Mouse (Mus musculus): Measurements from ENCODE around the gene Pgs1.

The Pgs1 gene

GRCm38 (mm10) chr11:117986126-117987031 lies at the start of gene Pgs1:
TSS of gene Pgs1 (plus strand) at chr11:117986292.
- ATAC-seq (ENCODE audit: insufficient number of reproducible peaks, low FRiP score, low TSS enrichment): peak; percentile 93

DNA sequence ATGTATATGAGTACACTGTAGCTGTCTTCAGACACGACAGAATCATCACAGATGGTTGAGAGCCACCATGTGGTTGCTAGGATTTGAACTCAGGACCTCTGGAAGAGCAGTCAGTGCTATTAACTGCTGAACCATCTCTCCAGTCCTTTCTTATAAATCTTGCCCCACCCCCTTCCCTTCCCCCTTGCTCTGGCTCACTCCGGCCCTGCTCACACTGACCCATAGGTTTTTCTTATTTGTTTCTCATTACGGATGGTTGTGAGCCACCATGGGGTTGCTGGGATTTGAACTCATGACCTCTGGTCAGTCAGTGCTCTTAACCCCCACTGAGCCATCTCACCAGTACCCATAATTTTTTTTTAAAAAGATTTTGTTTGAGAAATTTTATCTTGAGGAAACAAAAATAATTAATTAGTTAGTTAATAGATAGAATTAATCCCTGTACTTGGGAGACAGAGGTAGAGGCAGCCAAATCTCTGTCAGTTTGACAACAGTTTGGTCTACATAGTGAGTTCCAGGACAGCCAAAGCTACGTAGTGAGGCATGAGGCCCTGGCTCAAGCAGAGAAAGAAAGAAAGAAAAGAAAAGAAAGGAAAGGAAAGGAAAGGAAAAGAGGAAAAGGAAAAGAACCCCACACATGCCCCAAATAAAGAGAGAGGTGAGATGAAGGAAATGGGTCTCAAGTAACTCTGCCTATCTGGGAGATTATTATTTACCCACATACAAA lies 46.9 kb upstream of the Pgs1 start:
- no peak for ATAC-seq (ENCODE audit: insufficient number of reproducible peaks, low FRiP score, low TSS enrichment)

DNA sequence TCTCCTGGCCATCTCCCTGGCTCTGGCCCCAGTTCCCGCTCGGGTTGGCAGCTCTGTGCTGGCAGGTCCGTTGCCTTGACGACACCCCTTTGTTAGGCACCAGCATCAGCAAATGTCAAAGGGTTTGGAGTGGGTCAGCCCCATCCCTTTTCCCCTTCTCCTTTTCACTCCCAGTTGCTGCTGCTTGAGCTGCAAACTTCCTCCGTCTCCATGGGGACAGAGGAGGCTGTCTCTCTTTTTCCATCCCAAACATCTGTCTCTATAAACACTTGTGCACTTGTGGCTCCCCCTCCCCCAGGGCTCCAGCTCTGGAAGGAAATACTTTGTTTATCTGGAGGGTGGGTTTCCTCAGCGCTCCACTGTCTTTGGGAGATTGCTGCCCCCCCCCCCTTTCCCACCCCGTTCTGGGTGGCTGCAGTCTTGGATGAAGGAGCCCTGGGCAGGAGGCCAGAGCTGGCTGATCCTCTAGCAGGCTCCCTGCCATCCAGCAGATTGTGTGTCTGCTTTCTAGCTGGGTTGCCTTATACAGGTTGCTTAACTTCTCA lies 46.3 kb upstream of the Pgs1 start:
- peak; percentile 68 for ATAC-seq (ENCODE audit: insufficient number of reproducible peaks, low FRiP score, low TSS enrichment)

GRCm38 (mm10) chr11:117940881-117941280 lies 45.2 kb upstream of the Pgs1 start:
- ATAC-seq (ENCODE audit: insufficient number of reproducible peaks, low FRiP score, low TSS enrichment): no peak

DNA sequence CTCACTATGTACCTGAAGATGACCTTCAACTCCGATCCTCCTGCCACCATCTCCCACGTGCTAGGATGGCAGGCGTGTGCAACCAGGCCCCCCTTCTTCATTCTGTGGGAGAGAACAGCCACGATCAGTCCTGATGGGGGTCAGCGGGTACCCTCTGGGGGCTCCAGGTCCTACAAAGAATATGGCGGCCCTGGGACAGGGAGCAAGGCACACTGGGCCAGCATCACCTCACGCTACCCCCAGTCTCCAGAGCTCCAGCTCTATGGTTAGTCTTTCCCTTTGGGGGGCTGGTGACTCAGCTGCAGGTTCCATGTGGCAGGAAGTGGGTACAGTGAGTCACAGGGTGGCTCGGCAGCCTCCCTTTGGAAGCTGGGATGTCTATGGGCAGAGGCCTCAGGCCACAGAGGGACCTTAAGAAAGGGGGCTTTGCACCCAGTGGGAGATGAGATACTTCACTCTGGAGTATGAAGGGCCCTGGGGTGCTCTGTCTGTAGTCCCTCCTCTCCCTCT lies 44.7 kb upstream of the Pgs1 start:
- ATAC-seq (ENCODE audit: insufficient number of reproducible peaks, low FRiP score, low TSS enrichment): no peak

- no peak for ATAC-seq (ENCODE audit: insufficient number of reproducible peaks, low FRiP score, low TSS enrichment)
Observed at GRCm38 (mm10) chr11:117941848-117942247, 44.2 kb upstream of the Pgs1 start.

- ATAC-seq (ENCODE audit: insufficient number of reproducible peaks, low FRiP score, low TSS enrichment): no peak
Observed at GRCm38 (mm10) chr11:117946195-117946979, 39.7 kb upstream of the Pgs1 start.

GRCm38 (mm10) chr11:117946996-117947419 lies 39.1 kb upstream of the Pgs1 start:
- no peak for ATAC-seq (ENCODE audit: insufficient number of reproducible peaks, low FRiP score, low TSS enrichment)

DNA sequence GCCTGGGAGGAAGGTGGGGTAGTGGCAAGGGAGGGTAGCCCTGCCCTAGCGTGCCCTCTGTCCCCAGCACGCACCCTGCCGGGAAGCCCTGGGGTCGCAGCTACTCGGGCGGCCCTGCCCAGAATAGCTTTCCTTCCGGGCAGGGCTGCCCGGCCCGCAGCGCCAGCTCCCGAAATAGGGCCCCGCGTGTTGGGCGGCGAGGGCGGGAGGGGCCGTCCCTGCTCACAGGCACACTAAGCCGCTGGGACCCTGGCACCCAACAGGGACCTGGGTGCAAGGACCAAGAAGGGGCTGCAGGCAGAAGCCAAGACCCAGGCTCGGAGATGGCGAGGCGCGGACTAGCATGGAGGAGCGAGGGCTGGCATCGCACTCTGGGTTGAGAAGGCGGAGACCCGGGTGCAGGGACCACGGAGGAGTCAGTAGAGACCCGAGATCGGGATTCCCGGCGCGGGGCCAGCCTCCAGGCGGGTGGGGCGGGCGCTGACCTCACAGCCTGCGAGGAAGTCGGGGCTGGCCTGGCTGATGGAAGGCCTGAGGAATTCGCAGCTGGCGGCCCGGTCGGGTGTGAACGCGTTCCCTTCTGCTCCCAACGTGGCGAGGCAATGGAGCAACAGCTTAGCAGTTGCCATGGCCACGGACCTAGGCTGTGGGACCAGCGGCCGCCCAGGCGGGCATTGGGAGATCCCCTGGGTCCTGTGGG lies 36.5 kb upstream of the Pgs1 start:
- ATAC-seq (ENCODE audit: insufficient number of reproducible peaks, low FRiP score, low TSS enrichment): no peak

- no peak for ATAC-seq (ENCODE audit: insufficient number of reproducible peaks, low FRiP score, low TSS enrichment)
Observed at GRCm38 (mm10) chr11:117951391-117951790, 34.7 kb upstream of the Pgs1 start.

DNA sequence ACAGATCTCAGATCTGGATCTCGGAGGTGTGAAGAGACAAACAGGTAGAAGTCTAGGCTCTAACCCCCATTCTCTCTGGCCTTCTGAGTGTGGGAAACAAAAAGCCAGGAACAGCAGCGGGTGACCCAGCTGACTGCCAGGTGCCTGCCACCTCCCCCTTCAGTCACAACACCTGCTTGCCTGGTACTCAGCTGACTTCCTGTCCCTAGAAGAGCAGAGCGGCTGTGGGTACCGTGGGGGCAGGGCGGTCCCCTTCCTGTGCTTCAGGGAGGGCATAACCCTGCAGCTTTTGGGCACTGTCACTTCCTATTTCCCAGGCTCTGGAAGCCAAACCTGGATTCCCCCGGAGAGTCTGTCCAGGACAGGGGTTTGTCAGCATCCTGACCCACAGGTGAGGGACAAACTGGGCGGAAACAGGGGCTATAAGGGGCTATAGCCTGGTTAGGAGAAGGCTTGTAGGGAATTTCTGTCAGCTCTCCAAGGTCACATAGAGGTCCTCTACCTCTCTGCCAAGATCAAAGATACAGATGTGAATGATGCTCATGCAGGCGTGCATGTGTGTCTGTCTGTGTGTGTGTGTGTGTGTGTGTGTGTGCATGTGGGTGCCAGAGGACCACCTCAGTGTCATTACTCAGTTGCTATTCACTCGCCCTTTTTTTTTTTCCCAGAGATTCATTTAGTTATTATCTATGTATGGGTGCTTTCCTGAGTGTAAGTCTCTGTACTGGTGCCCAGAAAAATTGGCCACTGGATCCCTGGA lies 33.7 kb upstream of the Pgs1 start:
- ATAC-seq (ENCODE audit: insufficient number of reproducible peaks, low FRiP score, low TSS enrichment): no peak

DNA sequence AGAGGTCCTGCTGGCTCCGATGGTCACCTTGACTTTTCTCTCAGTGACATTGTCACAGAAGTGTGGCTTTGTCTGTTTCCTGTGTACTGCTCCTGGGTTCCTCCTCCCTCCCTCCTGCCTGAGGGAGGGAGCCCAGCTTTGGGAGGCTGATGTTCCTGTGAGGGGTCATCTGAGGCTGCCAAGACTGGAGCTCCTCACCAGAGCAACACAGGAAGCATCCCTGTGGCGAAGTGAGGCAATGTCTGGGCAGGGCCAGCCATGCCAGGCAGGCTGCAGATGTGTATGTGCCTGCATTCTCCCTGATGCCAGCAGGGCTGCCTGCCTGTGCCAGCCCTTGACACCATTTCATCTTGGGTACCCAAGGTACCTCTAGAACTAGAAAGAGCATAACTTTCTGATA lies 32.0 kb upstream of the Pgs1 start:
- no peak for ATAC-seq (ENCODE audit: insufficient number of reproducible peaks, low FRiP score, low TSS enrichment)

- ATAC-seq (ENCODE audit: insufficient number of reproducible peaks, low FRiP score, low TSS enrichment): no peak
Observed at GRCm38 (mm10) chr11:117954819-117955218, 31.3 kb upstream of the Pgs1 start.

DNA sequence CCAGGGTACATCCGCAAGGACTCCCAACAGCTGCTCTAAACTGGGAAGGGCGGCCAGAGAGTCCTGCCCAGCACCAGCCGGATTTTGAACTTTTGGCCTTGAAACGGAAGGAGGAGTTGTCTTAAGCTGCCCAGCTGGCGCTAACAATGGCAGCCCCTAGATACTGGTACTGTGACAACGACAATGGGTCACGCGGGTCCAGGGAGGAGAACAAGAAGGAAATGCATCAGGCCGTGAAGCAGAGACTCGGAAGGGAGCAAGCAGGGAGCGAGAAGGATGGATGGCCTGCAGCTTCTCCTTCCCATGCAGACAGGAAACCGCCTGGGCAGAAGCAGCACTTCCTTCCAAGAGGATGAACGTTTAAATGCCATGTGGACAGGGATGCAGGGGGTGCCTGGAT lies 30.5 kb upstream of the Pgs1 start:
- ATAC-seq (ENCODE audit: insufficient number of reproducible peaks, low FRiP score, low TSS enrichment): no peak

DNA sequence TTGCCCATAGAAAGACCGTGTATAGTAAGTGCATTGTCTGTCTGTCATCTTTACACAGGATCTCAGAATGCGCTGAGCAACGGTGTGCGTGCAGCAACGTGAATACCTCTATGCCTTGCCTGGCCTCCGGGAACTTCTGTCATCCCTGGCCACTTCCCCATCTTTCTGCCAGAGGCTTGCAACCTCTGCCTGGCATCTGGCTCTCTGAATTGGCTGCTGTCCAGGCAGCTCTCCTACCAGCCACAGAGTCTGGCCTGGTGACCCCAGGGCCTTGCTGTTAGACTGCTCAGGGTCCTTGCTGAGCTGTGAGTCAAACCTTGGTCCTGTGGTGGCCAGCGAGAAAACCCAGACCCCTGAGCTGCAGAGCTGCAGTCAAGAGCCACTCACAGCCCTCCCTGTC lies 27.9 kb upstream of the Pgs1 start:
- ATAC-seq (ENCODE audit: insufficient number of reproducible peaks, low FRiP score, low TSS enrichment): no peak

DNA sequence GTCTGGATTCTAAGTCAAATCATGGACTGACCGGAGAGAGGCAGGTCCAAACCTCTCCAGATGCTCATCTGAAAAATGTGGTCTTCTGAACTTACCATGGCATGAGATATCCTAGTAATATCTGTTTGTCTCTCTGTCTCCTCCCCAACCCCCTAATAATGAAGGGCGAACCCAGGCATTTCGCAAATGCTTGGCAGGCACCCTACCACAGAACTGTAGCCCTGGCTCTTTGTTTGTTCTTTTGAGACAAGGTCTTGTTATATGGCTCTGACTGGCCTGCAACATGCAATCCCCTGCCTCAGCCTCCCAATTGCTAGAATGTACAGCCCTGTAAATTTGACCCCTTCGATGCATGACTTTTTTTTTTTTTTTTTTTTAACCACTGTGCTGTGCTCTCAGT lies 26.9 kb upstream of the Pgs1 start:
- ATAC-seq (ENCODE audit: insufficient number of reproducible peaks, low FRiP score, low TSS enrichment): no peak

GRCm38 (mm10) chr11:117959741-117960381 lies 26.2 kb upstream of the Pgs1 start:
- no peak for ATAC-seq (ENCODE audit: insufficient number of reproducible peaks, low FRiP score, low TSS enrichment)

DNA sequence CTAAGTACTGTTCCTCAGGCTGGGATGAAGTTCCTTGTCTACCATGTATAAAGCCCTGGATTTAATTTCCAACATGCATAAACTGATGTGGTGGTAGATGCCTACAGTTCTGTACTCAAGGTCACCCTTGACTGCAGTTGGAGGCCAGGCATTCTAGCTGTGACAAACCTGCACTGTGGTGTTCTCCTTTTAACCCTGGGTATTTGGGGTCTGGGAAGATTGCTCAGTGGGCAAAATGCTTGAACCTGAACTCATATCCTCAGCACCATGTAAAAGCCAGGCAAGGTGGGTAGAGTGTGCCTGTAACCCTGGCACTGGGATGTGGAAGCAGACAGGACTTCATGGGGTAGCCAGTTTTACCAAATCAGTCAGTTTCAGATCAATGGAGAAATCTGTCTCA lies 25.5 kb upstream of the Pgs1 start:
- no peak for ATAC-seq (ENCODE audit: insufficient number of reproducible peaks, low FRiP score, low TSS enrichment)

All from cerebellum, adult (tissue).